Mouse (Mus musculus) neural tube, embryonic 11.5 days (tissue): ENCODE data around the gene Plac8. TPM values are rescaled to one million over a fixed set of nuclear protein-coding genes. Genes with fewer than 3 reads are reported as not detected.

Experiments
- polyA plus RNA-seq: library from polyadenylated mRNA; unstranded; fragments of >200 nt; fragmentation: Nextera tagmentation; extraction: Ambion mirVana; gene quantifications from 2 replicates; pipeline ENCODE4 v1.2.1, GENCODE M21; 2014

Gene Plac8
- polyA plus RNA-seq, 1 experiment from 2014 or later, result 2.5 TPM

Other genes starting within 250 kb of the Plac8 start
- gene Sec31a, start 156.0 kb downstream of the Plac8 start, polyA plus RNA-seq, result 119 and 131 TPM in 2 replicates
- gene Lin54, start 71.6 kb downstream of the Plac8 start, polyA plus RNA-seq, result 16.8 and 18.2 TPM in 2 replicates
- 234 and 239 TPM in 2 replicates for gene Cops4, start 53.9 kb downstream of the Plac8 start, polyA plus RNA-seq
- 57.1 and 59.5 TPM in 2 replicates for gene Coq2, start 102.9 kb upstream of the Plac8 start, polyA plus RNA-seq
- 1.7 TPM in 2 replicates for gene Hpse, start 147.5 kb upstream of the Plac8 start, polyA plus RNA-seq
- gene Helq, start 226.4 kb upstream of the Plac8 start, polyA plus RNA-seq, result 19.8 and 24.0 TPM in 2 replicates
- gene Mrps18c, start 226.4 kb upstream of the Plac8 start, polyA plus RNA-seq, result 168 and 172 TPM in 2 replicates
- 21.9 and 22.7 TPM in 2 replicates for gene Abraxas1, start 248.7 kb upstream of the Plac8 start, polyA plus RNA-seq